Mouse (Mus musculus) liver, adult 2 months (tissue): ENCODE measurements at regions not wholly inside any gene's neighbourhood (a gene's known extent, or its start where the extent isn't known, plus 50 kb on each side); places are given as distances from the start of the nearest gene placed in this dataset.

Experiments used
- DNase-seq: peaks from one replicate; pipeline ENCODE4 v3.0.0-alpha.2; 2011; ENCODE audit warnings: low read depth, low spot score; ENCODE audit errors: extremely low read depth
- H3K27ac ChIP-seq: fragments of 200-500 bp; replicated peaks from 2 replicates; pipeline ENCODE4 v1.5.1; 2012; ENCODE audit warnings: low read depth, mild to moderate bottlenecking, control low read depth, inconsistent platforms, low read length; ENCODE audit not compliant: insufficient read depth
- H3K27me3 ChIP-seq: fragments of 200-500 bp; 2 replicates; pipeline ENCODE4 v1.6.1; 2012; ENCODE audit warnings: mild to moderate bottlenecking, moderate library complexity, low read length, inconsistent platforms; ENCODE audit not compliant: control insufficient read depth, insufficient read depth
- H3K36me3 ChIP-seq: fragments of 200-500 bp; 2 replicates; pipeline ENCODE4 v1.6.1; 2012; ENCODE audit warnings: low read length, inconsistent platforms; ENCODE audit not compliant: control insufficient read depth, insufficient read depth
- H3K4me1 ChIP-seq: fragments of 200-500 bp; 2 replicates; pipeline ENCODE4 v1.6.1; 2011; ENCODE audit warnings: low read length; ENCODE audit not compliant: control insufficient read depth, insufficient read depth
- H3K4me3 ChIP-seq: fragments of 200-500 bp; 2 replicates; pipeline ENCODE4 v1.5.1; 2011; ENCODE audit warnings: low read depth, mild to moderate bottlenecking, control low read depth, low read length, moderate library complexity; ENCODE audit not compliant: insufficient read depth
- H3K79me2 ChIP-seq: fragments of 200-500 bp; 2 replicates; pipeline ENCODE4 v1.6.1; 2012; ENCODE audit warnings: inconsistent platforms, mild to moderate bottlenecking, low read length, moderate library complexity; ENCODE audit not compliant: control insufficient read depth, insufficient read depth
- H3K9ac ChIP-seq: fragments of 200-500 bp; 2 replicates; pipeline ENCODE4 v1.6.1; 2012; ENCODE audit warnings: low read depth, mild to moderate bottlenecking, control low read depth, inconsistent platforms, low read length
- CTCF ChIP-seq: fragments of 200-500 bp; IDR thresholded peaks from 2 replicates; pipeline ENCODE4 v1.5.1; 2011; ENCODE audit warnings: low read depth, low read length, control low read depth
- POLR2A ChIP-seq: fragments of 200-500 bp; IDR thresholded peaks from 2 replicates; pipeline ENCODE4 v1.6.1; 2011; ENCODE audit warnings: low read length, control low read depth; ENCODE audit not compliant: insufficient read depth; ENCODE audit errors: extremely low read depth
- WGBS: fragments of 180-500 bp; shearing (Covaris S2); methylation state at CpG from one replicate; pipeline ENCODE4 v1.1.7; 2018; 5-methylcytosine and 5-hydroxymethylcytosine counted together

DNA sequence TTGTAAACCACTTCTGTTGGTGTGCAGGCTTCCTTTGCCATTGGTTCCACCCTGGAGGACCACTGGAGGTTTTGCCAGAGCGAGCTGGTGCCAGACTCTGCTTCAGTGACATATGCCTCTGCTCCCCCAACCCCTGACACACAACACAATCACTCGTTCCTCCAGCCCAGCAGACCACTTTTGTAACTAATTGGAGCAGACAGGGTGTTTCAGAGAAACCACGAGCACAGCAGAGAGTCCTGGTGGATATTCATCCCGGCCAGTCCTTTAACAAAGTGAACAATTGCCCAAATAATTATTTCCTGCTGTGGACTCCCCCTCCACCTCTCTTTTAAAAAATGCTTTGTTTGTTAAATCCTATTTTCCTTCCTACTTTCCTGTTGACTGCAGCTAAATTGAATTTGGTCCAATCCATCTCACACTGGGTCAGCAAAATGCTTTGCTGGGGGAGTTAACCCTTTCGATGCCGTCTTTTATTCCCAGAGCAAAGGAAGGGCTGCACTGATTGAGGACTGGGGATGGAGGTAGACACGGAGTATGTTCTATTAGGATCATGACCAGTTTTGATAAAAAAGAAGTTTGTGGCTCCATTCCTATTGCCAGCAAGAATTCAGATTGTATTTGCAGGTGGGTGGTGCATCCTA is 211.4 kb upstream of the Bmper start:
- Histone ChIP-seq H3K27me3 (no peaks in the 10 kb centered on the region), H3K36me3 (no peaks in the 10 kb centered on the region), H3K4me1 (no peaks in the 10 kb centered on the region), H3K27ac (peak overlapping the region; percentile 55), H3K4me3 (no peak overlapping the region), H3K9ac (no peak overlapping the region), H3K79me2 (no peaks in the 10 kb centered on the region)
- TF ChIP-seq POLR2A (no peak), CTCF (no peak)
- 48% methylated on average over 7 of the region's 7 CpGs for WGBS
- DNase-seq: no peak

DNA sequence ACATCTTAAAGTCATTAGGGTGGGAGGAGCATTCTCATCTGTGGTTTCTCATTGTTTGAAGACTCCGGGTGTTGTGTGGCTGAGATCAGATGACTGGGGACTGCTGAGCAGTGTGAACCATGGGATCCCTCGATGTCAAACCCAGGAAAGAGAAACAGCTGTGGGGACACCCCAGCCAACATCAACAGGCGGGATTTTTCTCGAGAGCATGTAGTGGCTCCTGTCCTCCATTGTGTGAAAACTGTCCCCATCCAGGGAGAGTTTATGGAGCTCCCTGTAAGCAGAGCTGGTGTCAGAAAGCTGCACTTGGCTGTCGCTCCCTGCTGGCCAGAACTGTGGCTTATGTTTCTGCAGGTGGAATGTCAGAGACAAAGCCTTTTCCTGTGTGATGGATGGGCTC is 210.7 kb upstream of the Bmper start:
- H3K4me3 ChIP-seq: no peak overlapping the region
- H3K27me3 ChIP-seq: no peaks in the 10 kb centered on the region
- no peak for DNase-seq
- no peaks in the 10 kb centered on the region for H3K79me2 ChIP-seq
- no peak overlapping the region for H3K9ac ChIP-seq
- no peaks in the 10 kb centered on the region for H3K36me3 ChIP-seq
- TF ChIP-seq POLR2A (no peak), CTCF (no peak)
- no peaks in the 10 kb centered on the region for H3K4me1 ChIP-seq
- WGBS: 40% methylated on average over 5 of the region's 5 CpGs
- H3K27ac ChIP-seq: no peak overlapping the region

DNA sequence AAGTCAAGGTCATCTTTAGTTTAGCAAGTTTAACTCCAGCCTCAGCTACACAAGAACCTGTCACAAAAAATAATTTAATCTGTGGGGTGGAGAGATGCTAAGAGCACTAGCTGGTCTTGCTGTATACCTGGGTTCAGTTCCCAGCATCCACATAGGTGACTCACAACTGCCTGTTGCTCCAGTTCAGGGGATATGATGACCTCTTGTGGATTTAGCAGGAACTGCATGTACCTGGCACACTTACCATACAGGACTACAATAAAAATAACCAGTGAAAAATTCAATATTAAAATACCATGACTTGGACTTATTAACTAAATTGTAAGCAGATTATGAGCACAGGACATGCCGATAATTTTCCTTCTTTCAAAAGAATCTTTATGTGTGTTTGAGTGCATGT is 206.1 kb upstream of the Bmper start:
- 92% methylated on average over 1 of the region's 1 CpGs for WGBS
- H3K36me3 ChIP-seq: no peaks in the 10 kb centered on the region
- no peak for DNase-seq
- H3K27me3 ChIP-seq: no peaks in the 10 kb centered on the region
- no peaks in the 10 kb centered on the region for H3K79me2 ChIP-seq
- TF ChIP-seq POLR2A (no peak), CTCF (peak; percentile 30; the same call in 1 of the 2 replicates)
- no peaks in the 10 kb centered on the region for H3K4me1 ChIP-seq
- H3K4me3 ChIP-seq: no peak overlapping the region
- no peak overlapping the region for H3K9ac ChIP-seq
- no peak overlapping the region for H3K27ac ChIP-seq

DNA sequence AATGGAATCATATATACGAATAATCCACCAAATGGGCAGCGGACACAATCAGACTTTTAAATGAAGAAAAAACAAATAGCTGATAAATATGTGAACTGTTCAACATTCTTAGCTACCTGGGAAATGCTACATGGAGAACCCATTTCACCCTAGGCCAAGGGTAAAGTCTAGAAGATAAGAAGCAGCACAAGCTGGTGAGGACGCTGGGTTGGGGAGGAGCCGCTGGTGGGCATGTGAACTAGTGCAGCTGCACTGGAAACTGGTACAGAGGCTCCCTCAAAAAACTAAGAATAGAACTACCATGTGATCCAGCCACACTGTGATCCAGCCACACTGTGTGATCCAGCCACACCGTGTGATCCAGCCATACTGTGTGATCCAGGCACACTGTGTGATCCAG is 198.8 kb upstream of the Bmper start:
- H3K27me3 ChIP-seq: no peaks in the 10 kb centered on the region
- H3K4me1 ChIP-seq: no peaks in the 10 kb centered on the region
- H3K36me3 ChIP-seq: no peaks in the 10 kb centered on the region
- no peak overlapping the region for H3K4me3 ChIP-seq
- no peak overlapping the region for H3K27ac ChIP-seq
- no peak for TF ChIP-seq CTCF
- TF ChIP-seq POLR2A: no peak
- no peaks in the 10 kb centered on the region for H3K79me2 ChIP-seq
- no peak for DNase-seq
- H3K9ac ChIP-seq: no peak overlapping the region
- WGBS: 89% methylated on average over 5 of the region's 5 CpGs

DNA sequence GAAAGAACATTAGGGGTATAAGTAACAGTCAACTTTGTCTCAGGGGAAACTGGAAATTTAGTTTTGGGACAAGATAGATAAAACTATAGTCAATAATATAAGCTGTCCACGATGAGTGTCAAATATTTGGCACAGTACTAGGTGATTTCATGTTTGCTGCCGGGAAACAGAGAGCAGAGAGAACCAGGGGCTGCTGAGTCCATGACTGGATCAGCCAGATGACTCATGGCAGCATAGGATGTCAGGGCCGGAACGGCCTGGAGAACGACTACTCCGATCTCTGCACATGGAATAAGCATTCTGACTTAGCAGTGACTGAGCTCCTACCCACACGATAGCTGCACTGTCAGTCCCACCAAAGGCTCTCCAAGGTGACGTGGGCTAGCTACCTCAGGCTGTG is 197.6 kb upstream of the Bmper start:
- DNase-seq: no peak
- Histone ChIP-seq H3K79me2 (no peaks in the 10 kb centered on the region), H3K36me3 (no peaks in the 10 kb centered on the region), H3K9ac (no peak overlapping the region), H3K27ac (no peak overlapping the region), H3K4me1 (no peaks in the 10 kb centered on the region), H3K4me3 (no peak overlapping the region), H3K27me3 (no peaks in the 10 kb centered on the region)
- TF ChIP-seq POLR2A (no peak), CTCF (no peak)
- 87% methylated on average over 8 of the region's 8 CpGs for WGBS
